Mouse (Mus musculus): ENCODE results near the gene Eif1ax. TPM values are rescaled to one million over a fixed set of nuclear protein-coding genes. Genes with fewer than 3 reads are reported as not detected.
"Not testable (repeated sequence)": the region's sequence is repeated elsewhere in the genome, so short reads cannot be mapped to it uniquely, and the experiment has no call there.

Gene Eif1ax
- polyA plus RNA-seq, 1 experiment: 28.5 TPM

GRCm38 (mm10) chrX:159414130-159414828 is 42.3 kb downstream of the Eif1ax start, which contains the start of gene Map7d2:
TSS of gene Map7d2 (plus strand) at chrX:159414572.
- no peak within 1 kb of the TSS for H3K27ac ChIP-seq (ENCODE audit: control insufficient read depth, insufficient read depth, low read depth, low read length, poor library complexity)
- TF ChIP-seq CTCF (IDR thresholded peaks at IDR 0.05; ENCODE audit: control insufficient read depth, insufficient read depth, low read length) (no peak), POLR2A (IDR thresholded peaks at IDR 0.05; ENCODE audit: borderline replicate concordance, control insufficient read depth, low read depth, low read length) (no peak)
- WGBS: 26% methylated on average over 62 of the region's 83 CpGs
- H3K4me1 ChIP-seq (ENCODE audit: control insufficient read depth, insufficient read depth, low read length): no peaks in the 10 kb centered on the region
- H3K4me3 ChIP-seq (replicated peaks; ENCODE audit: control insufficient read depth, low read depth, low read length): no peak within 1 kb of the TSS

- no peaks in the 10 kb centered on the region for H3K4me1 ChIP-seq (ENCODE audit: control insufficient read depth, insufficient read depth, low read length)
- no peak overlapping the region for H3K27ac ChIP-seq (ENCODE audit: control insufficient read depth, insufficient read depth, low read depth, low read length, poor library complexity)
- TF ChIP-seq CTCF (IDR thresholded peaks at IDR 0.05; ENCODE audit: control insufficient read depth, insufficient read depth, low read length) (no peak), POLR2A (IDR thresholded peaks at IDR 0.05; ENCODE audit: borderline replicate concordance, control insufficient read depth, low read depth, low read length) (no peak)
- no peak overlapping the region for H3K4me3 ChIP-seq (replicated peaks; ENCODE audit: control insufficient read depth, low read depth, low read length)
- WGBS: 13% methylated on average over 59 of the region's 65 CpGs
These were observed 43.1 kb downstream of the Eif1ax start for GRCm38 (mm10) chrX:159414829-159415673.

- 75% methylated on average over 3 of the region's 3 CpGs for WGBS
- not testable (repeated sequence) for H3K4me3 ChIP-seq (replicated peaks; ENCODE audit: control insufficient read depth, low read depth, low read length); H3K4me1 ChIP-seq (ENCODE audit: control insufficient read depth, insufficient read depth, low read length); H3K27ac ChIP-seq (ENCODE audit: control insufficient read depth, insufficient read depth, low read depth, low read length, poor library complexity)
These were observed 58.5 kb downstream of the Eif1ax start for GRCm38 (mm10) chrX:159430507-159430906.

Other genes starting within 250 kb of the Eif1ax start
- gene Rps6ka3, start 161.9 kb upstream of the Eif1ax start, polyA plus RNA-seq (2011; ENCODE audit: insufficient read depth, insufficient read length, low replicate concordance, missing spikeins): 10.7 and 13.4 TPM in 2 replicates
- 2.7 TPM in 1 of 2 replicates, not detected in the other for gene Map7d2, start 42.4 kb downstream of the Eif1ax start, polyA plus RNA-seq (2011; ENCODE audit: insufficient read depth, insufficient read length, low replicate concordance, missing spikeins)
- gene Bclaf3, start 154.5 kb downstream of the Eif1ax start, polyA plus RNA-seq (2011; ENCODE audit: insufficient read depth, insufficient read length, low replicate concordance, missing spikeins): 7.8 and 14.6 TPM in 2 replicates

Data from bone marrow, adult 2 months (tissue).